Mouse (Mus musculus) central nervous system, embryonic 18 days (tissue): ENCODE results near the gene Gm20822. TPM values are rescaled to one million over a fixed set of nuclear protein-coding genes. Genes with fewer than 3 reads are reported as not detected.

Experiments used
- polyA plus RNA-seq: library from polyadenylated mRNA; depleted of rRNA; stranded (reverse); fragments of >200 nt; gene quantifications from 2 replicates; pipeline ENCODE4 v1.2.3, GENCODE M21; 2012; rRNA removed

The Gm20822 gene
- not detected in 2 replicates for polyA plus RNA-seq

DNA sequence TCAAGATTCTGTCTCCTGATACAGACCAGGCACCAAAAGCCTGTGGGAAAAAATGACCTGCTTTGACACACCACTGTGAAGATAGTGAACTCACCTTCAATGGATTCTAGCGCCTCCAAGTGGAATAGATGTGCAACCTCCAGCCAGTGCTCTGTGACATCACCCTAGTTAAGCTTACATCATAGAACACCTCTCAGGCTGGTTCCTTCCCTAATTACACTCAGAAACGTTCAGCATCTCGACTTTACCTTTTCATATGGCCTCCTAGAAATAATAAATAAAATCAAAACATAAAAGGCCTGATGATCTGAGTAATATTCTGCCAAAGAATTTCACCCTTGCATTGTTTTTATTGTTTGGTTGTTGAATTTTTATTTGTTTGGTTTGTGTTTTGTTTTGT lies at the start of gene Gm20822:
Gene Gm20822 (minus strand): TSS at position 101 of the 400 bp plus-strand sequence.

